Mouse (Mus musculus) hindbrain, embryonic 11.5 days (tissue): Measurements from ENCODE around the gene Ngb. TPM values are rescaled to one million over a fixed set of nuclear protein-coding genes. Genes with fewer than 3 reads are reported as not detected.

Experiments
- ATAC-seq: fragments of 200-750 bp; cut with Nextera tagmentation; 2 replicates; pipeline ENCODE4 v1.8.0; 2017; ENCODE audit warnings: mild to moderate bottlenecking, moderate TSS enrichment, moderate library complexity; ENCODE audit not compliant: low FRiP score
- DNase-seq: peaks from one replicate; pipeline ENCODE4 v3.0.0-alpha.2; 2015; ENCODE audit warnings: low spot score
- H3K27ac ChIP-seq: fragments of 300-500 bp; sonication (generic); 2 replicates; pipeline ENCODE4 v1.5.1; 2014; ENCODE audit warnings: mild to moderate bottlenecking, low read depth, low read length
- H3K27me3 ChIP-seq: fragments of 300-500 bp; sonication (generic); 2 replicates; pipeline ENCODE4 v1.6.1; 2014; ENCODE audit warnings: mild to moderate bottlenecking, low read length, moderate library complexity, mixed read lengths; ENCODE audit not compliant: control insufficient read depth, insufficient read depth
- H3K36me3 ChIP-seq: fragments of 300-500 bp; sonication (generic); 2 replicates; pipeline ENCODE4 v1.6.1; 2014; ENCODE audit warnings: mild to moderate bottlenecking, low read length, moderate library complexity, mixed read lengths; ENCODE audit not compliant: control insufficient read depth, insufficient read depth
- H3K4me1 ChIP-seq: fragments of 300-500 bp; sonication (generic); replicated peaks from 2 replicates; pipeline ENCODE4 v1.6.1; 2014; ENCODE audit warnings: low read length, mixed read lengths; ENCODE audit not compliant: control insufficient read depth, insufficient read depth
- H3K4me2 ChIP-seq: fragments of 300-500 bp; sonication (generic); replicated peaks from 2 replicates; pipeline ENCODE4 v1.6.1; 2014; ENCODE audit warnings: mild to moderate bottlenecking, low read depth, low read length
- H3K4me3 ChIP-seq: fragments of 300-500 bp; sonication (generic); 2 replicates; pipeline ENCODE4 v1.5.1; 2014; ENCODE audit warnings: low read depth, low read length
- H3K9ac ChIP-seq: fragments of 300-500 bp; sonication (generic); 2 replicates; pipeline ENCODE4 v1.6.1; 2014; ENCODE audit warnings: low read depth, low read length
- H3K9me3 ChIP-seq: fragments of 300-500 bp; sonication (generic); 2 replicates; pipeline ENCODE4 v1.6.1; 2016; ENCODE audit warnings: low read length; ENCODE audit not compliant: control insufficient read depth
- WGBS: fragments of 180-500 bp; shearing (Covaris S2); extraction: QIAGEN DNeasy Blood & Tissue Kit; methylation state at CpG from one replicate; pipeline ENCODE4 v1.1.7; 2014; 5-methylcytosine and 5-hydroxymethylcytosine counted together
- polyA plus RNA-seq: library from polyadenylated mRNA; unstranded; fragments of >200 nt; fragmentation: Nextera tagmentation; extraction: Ambion mirVana; gene quantifications from 2 replicates; pipeline ENCODE4 v1.2.1, GENCODE M21; 2014

Gene Ngb
- polyA plus RNA-seq, 1 experiment from 2014 or later, result 0.14 TPM

GRCm38 (mm10) chr12:87088331-87088730 is 14.0 kb downstream of the Ngb start:
- DNase-seq (peak; percentile 27), ATAC-seq (no peak)
- no peak overlapping the region for H3K4me3 ChIP-seq
- H3K9me3 ChIP-seq, result no peaks in the 10 kb centered on the region
- no peaks in the 10 kb centered on the region for H3K27me3 ChIP-seq
- H3K4me2 ChIP-seq, result no peak overlapping the region
- H3K9ac ChIP-seq, result no peak overlapping the region
- no peak overlapping the region for H3K27ac ChIP-seq
- no peaks in the 10 kb centered on the region for H3K36me3 ChIP-seq
- no peaks in the 10 kb centered on the region for H3K4me1 ChIP-seq
- 32% methylated on average over 4 of the region's 4 CpGs for WGBS

DNA sequence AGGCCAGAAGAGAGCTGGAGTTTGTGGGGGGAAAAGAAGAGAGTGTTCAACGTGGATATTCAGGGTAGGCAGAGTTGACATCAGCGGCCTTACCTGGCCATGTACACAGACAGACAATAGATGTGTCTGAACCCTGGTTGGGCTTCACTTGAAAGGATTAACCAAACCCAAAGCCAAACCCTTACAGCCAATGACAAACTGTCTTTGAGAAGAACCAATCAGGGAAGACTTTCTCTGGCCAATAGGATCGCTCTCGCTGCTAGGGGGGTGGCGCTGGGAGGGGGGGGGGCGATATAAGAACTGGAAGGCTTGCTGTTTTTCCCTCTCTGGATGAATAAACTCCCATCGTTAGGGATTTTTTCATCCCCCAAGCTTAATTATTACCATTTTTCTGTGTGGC is 15.1 kb downstream of the Ngb start:
- no peak overlapping the region for H3K9ac ChIP-seq
- H3K4me2 ChIP-seq, result no peak overlapping the region
- H3K9me3 ChIP-seq, result no peaks in the 10 kb centered on the region
- no peak overlapping the region for H3K27ac ChIP-seq
- WGBS, result 61% methylated on average over 7 of the region's 7 CpGs
- DNase-seq, result no peak
- no peaks in the 10 kb centered on the region for H3K36me3 ChIP-seq
- no peak for ATAC-seq
- H3K4me3 ChIP-seq, result no peak overlapping the region
- H3K27me3 ChIP-seq, result no peaks in the 10 kb centered on the region
- H3K4me1 ChIP-seq, result no peaks in the 10 kb centered on the region

- H3K4me1 ChIP-seq, result no peaks in the 10 kb centered on the region
- no peaks in the 10 kb centered on the region for H3K9me3 ChIP-seq
- ATAC-seq (no peak), DNase-seq (no peak)
- 83% methylated on average over 8 of the region's 8 CpGs for WGBS
- H3K27ac ChIP-seq, result no peak overlapping the region
- no peaks in the 10 kb centered on the region for H3K36me3 ChIP-seq
- no peak overlapping the region for H3K9ac ChIP-seq
- no peak overlapping the region for H3K4me2 ChIP-seq
- H3K27me3 ChIP-seq, result no peaks in the 10 kb centered on the region
- H3K4me3 ChIP-seq, result no peak overlapping the region
Observed at GRCm38 (mm10) chr12:87082797-87083196, 19.5 kb downstream of the Ngb start.

DNA sequence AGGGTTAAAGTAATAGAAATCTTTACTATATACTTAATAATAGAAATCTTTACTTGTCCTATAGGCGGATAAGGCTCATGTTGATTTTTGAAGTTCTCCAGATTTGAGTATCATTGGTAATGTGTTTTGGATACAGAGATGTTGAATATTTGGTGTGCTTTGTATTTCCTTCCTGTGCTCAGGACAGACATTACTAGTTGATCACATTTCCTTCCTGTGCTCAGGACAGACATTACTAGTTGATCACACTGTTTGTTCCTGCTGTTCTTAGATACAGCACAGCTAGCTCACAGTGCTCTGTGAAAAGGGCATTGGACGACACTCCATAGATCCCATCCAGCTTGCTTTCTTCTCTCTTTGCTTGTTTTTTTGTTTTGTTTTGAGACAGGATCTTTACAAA is 25.7 kb downstream of the Ngb start:
- no peaks in the 10 kb centered on the region for H3K27me3 ChIP-seq
- WGBS, result 85% methylated on average over 2 of the region's 2 CpGs
- H3K36me3 ChIP-seq, result no peaks in the 10 kb centered on the region
- DNase-seq (no peak), ATAC-seq (no peak)
- H3K9ac ChIP-seq, result no peak overlapping the region
- no peaks in the 10 kb centered on the region for H3K4me1 ChIP-seq
- no peak overlapping the region for H3K4me2 ChIP-seq
- H3K27ac ChIP-seq, result no peak overlapping the region
- no peaks in the 10 kb centered on the region for H3K9me3 ChIP-seq
- H3K4me3 ChIP-seq, result no peak overlapping the region

DNA sequence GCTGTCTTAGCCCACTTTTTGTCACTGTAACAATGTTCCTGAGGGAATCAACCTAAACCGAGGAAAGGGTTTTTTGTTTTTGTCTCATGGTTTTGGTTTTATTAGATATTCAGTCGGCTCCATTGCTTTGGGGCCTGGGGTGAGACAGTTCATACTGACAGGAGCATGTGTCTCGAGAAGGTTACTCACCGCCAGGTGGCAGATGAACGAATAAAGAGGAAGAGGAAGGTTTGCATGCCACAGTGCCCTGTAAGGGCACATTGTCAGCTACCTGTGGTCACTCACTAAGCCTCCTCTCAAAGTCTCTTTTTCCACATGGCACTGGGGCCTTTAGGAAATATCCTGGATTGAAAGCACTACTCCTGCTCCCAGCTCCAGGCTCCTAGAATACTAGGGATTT is 31.8 kb downstream of the Ngb start:
- H3K9me3 ChIP-seq, result no peaks in the 10 kb centered on the region
- 64% methylated on average over 5 of the region's 5 CpGs for WGBS
- no peak overlapping the region for H3K27ac ChIP-seq
- ATAC-seq (no peak), DNase-seq (no peak)
- no peak overlapping the region for H3K9ac ChIP-seq
- H3K4me1 ChIP-seq, result no peaks in the 10 kb centered on the region
- H3K27me3 ChIP-seq, result no peaks in the 10 kb centered on the region
- no peaks in the 10 kb centered on the region for H3K36me3 ChIP-seq
- no peak overlapping the region for H3K4me3 ChIP-seq
- H3K4me2 ChIP-seq, result no peak overlapping the region

DNA sequence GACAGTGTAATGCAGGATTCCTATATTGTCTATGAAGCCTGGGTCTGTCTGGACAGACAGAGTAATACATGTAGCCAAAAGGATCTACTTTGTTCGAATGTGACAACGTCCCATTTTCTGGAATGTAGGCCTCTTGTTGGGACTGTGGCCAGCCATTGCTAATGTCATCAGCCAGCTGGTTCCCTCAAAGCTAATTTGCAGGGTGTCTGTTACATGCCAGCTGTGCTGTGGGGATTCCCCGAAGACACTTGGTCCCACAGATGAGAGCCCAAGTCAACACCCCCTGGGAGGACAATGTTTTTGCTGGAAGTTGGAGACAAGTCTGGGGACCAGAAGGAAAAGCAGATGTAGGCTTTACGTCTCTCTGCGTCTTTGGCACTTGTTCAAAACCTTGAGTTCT is 35.9 kb downstream of the Ngb start:
- Histone ChIP-seq H3K27me3 (no peaks in the 10 kb centered on the region), H3K4me3 (no peak overlapping the region), H3K4me1 (no peaks in the 10 kb centered on the region), H3K27ac (no peak overlapping the region), H3K4me2 (no peak overlapping the region), H3K9ac (no peak overlapping the region), H3K9me3 (no peaks in the 10 kb centered on the region), H3K36me3 (no peaks in the 10 kb centered on the region)
- 88% methylated on average over 5 of the region's 5 CpGs for WGBS
- DNase-seq (no peak), ATAC-seq (no peak)

DNA sequence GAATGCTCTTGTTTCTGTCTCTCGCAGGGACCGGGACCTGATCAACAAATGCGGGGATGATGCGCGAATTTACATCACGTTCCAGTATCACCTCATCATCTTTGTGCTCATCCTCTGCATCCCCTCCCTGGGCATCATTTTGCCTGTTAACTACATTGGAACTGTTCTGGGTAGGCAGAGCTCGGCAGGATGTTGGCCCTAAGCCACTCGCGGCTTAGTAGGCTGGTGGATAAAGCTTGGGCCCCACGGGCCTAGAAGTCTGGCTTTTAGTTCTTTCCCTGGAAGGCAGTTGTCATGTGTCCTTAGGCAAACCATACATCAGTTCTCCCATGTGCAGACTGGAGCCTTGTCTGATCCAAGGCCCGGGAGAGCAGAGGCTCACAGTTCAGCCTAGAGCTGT is 36.9 kb downstream of the Ngb start:
- Histone ChIP-seq H3K4me3 (no peak overlapping the region), H3K36me3 (no peaks in the 10 kb centered on the region), H3K27me3 (no peaks in the 10 kb centered on the region), H3K4me1 (no peaks in the 10 kb centered on the region), H3K9me3 (no peaks in the 10 kb centered on the region), H3K9ac (no peak overlapping the region), H3K4me2 (no peak overlapping the region), H3K27ac (no peak overlapping the region)
- ATAC-seq, result no peak
- DNase-seq, result no peak
- 92% methylated on average over 11 of the region's 11 CpGs for WGBS

DNA sequence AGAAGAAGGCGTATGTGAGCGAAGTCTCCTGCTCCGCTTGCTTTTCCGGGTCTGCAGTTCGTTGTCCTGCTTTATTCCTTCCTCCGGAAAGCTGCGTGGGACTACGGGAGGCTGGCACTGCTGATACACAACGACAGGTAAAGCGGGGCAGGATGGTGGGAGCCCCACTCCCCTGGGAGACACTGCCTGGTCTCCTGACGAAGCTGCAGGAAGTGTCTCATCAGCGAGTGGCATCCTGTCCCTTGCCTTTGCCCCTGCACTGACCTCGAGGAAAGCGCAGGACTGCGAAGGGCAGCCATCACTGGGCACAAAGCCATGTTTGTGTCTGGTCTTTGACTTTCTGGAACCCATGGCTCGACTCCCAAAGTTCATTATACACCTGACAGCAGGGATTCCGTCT is 45.3 kb downstream of the Ngb start:
- 73% methylated on average over 17 of the region's 17 CpGs for WGBS
- no peak overlapping the region for H3K27ac ChIP-seq
- H3K4me2 ChIP-seq, result no peak overlapping the region
- no peaks in the 10 kb centered on the region for H3K27me3 ChIP-seq
- no peak overlapping the region for H3K4me3 ChIP-seq
- H3K9me3 ChIP-seq, result no peaks in the 10 kb centered on the region
- no peak for ATAC-seq
- H3K9ac ChIP-seq, result no peak overlapping the region
- no peaks in the 10 kb centered on the region for H3K36me3 ChIP-seq
- no peak for DNase-seq
- no peaks in the 10 kb centered on the region for H3K4me1 ChIP-seq

DNA sequence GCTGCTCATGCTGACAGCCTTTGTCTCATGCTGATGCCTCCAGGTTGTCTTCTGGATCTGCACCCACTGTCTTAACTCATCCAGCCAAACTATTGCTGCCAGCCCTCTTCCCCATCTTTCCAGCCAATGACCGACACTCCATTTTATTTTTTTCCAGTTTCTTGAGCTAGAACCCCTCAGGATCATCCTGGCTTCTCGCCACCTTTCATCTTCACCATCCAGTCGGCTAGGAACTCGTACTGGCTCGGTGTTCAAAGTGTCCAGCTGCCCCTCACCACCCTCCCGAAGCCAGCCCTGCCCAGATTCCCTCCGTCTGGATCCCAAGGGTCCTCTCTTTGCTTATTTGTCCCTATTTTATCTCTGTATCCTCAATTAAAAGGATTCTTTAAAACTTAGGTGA is 47.5 kb downstream of the Ngb start:
- DNase-seq, result no peak
- Histone ChIP-seq H3K9me3 (no peaks in the 10 kb centered on the region), H3K27me3 (no peaks in the 10 kb centered on the region), H3K36me3 (no peaks in the 10 kb centered on the region), H3K9ac (no peak overlapping the region), H3K4me2 (no peak overlapping the region), H3K27ac (no peak overlapping the region), H3K4me1 (no peaks in the 10 kb centered on the region), H3K4me3 (no peak overlapping the region)
- no peak for ATAC-seq
- 78% methylated on average over 7 of the region's 7 CpGs for WGBS
